Mouse (Mus musculus) T-helper 2 cell (primary cell): Measurements from ENCODE around the gene Prkg1.

ENCODE experiments used
- in situ Hi-C: fragments of 300-600 bp; cut with MboI, MseI; formaldehyde crosslinking; loops from one replicate; pipeline ENCODE4 v1.15.1; 2025; ENCODE audit warnings: high pct_unique_total_duplicates

Gene Prkg1

GRCm38 (mm10) chr19:31177279-31177922 is 587.4 kb downstream of the Prkg1 start:
- in situ Hi-C loops, result no loop called here

- in situ Hi-C loops, result no loop called here
These were observed 593.8 kb downstream of the Prkg1 start for GRCm38 (mm10) chr19:31170985-31171384.

GRCm38 (mm10) chr19:31158944-31159460 is 605.8 kb downstream of the Prkg1 start:
- in situ Hi-C loops, result no loop called here

- in situ Hi-C loops, result no loop called here
These were observed 611.4 kb downstream of the Prkg1 start for GRCm38 (mm10) chr19:31153399-31153798.

- in situ Hi-C loops, result no loop called here
These were observed 614.9 kb downstream of the Prkg1 start for GRCm38 (mm10) chr19:31149902-31150301.

- in situ Hi-C loops, result no loop called here
These were observed 617.4 kb downstream of the Prkg1 start for GRCm38 (mm10) chr19:31147457-31147856.

GRCm38 (mm10) chr19:31146156-31146555 is 618.7 kb downstream of the Prkg1 start:
- in situ Hi-C loops, result no loop called here

GRCm38 (mm10) chr19:31141905-31142304 is 622.9 kb downstream of the Prkg1 start:
- in situ Hi-C loops, result no loop called here

GRCm38 (mm10) chr19:31136316-31136715 is 628.5 kb downstream of the Prkg1 start:
- in situ Hi-C loops, result no loop called here

GRCm38 (mm10) chr19:31132614-31133013 is 632.2 kb downstream of the Prkg1 start:
- in situ Hi-C loops, result no loop called here

GRCm38 (mm10) chr19:31124628-31125027 is 640.2 kb downstream of the Prkg1 start:
- in situ Hi-C loops, result no loop called here

- in situ Hi-C loops, result no loop called here
These were observed 650.1 kb downstream of the Prkg1 start for GRCm38 (mm10) chr19:31114690-31115089.

- in situ Hi-C loops, result no loop called here
These were observed 657.8 kb downstream of the Prkg1 start for GRCm38 (mm10) chr19:31106835-31107554.

- in situ Hi-C loops, result no loop called here
These were observed 658.8 kb downstream of the Prkg1 start for GRCm38 (mm10) chr19:31106036-31106435.

GRCm38 (mm10) chr19:31104764-31105163 is 660.1 kb downstream of the Prkg1 start:
- in situ Hi-C loops, result no loop called here

- in situ Hi-C loops, result no loop called here
These were observed 665.5 kb downstream of the Prkg1 start for GRCm38 (mm10) chr19:31099369-31099768.

GRCm38 (mm10) chr19:31097857-31098256 is 667.0 kb downstream of the Prkg1 start:
- in situ Hi-C loops, result no loop called here

- in situ Hi-C loops, result loop anchor here (10.0 kb wide), 1 partner anchor 1049 kb away; the partner anchor contains the start of gene Uhrf2
These were observed 681.1 kb downstream of the Prkg1 start for GRCm38 (mm10) chr19:31083761-31084160.

- in situ Hi-C loops, result loop anchor here (10.0 kb wide), 1 partner anchor 1048 kb away; the partner anchor contains the start of gene Uhrf2
These were observed 682.0 kb downstream of the Prkg1 start, which contains the start of gene Cstf2t for GRCm38 (mm10) chr19:31082662-31083429. Gene Cstf2t, plus strand, starts transcription at chr19:31082837.

- in situ Hi-C loops, result loop anchor here (10.0 kb wide), 1 partner anchor 1047 kb away; the partner anchor contains the start of gene Uhrf2
These were observed 682.6 kb downstream of the Prkg1 start for GRCm38 (mm10) chr19:31082226-31082625.

GRCm38 (mm10) chr19:31078241-31078640 is 686.6 kb downstream of the Prkg1 start:
- in situ Hi-C loops, result no loop called here

- in situ Hi-C loops, result no loop called here
These were observed 688.7 kb downstream of the Prkg1 start for GRCm38 (mm10) chr19:31076106-31076505.
